Mouse (Mus musculus) ES-Bruce4 (cell line): ENCODE results near the gene Pard3. TPM values are rescaled to one million over a fixed set of nuclear protein-coding genes. Genes with fewer than 3 reads are reported as not detected.

Source experiments
- H3K27ac ChIP-seq: 2 replicates; pipeline ENCODE4 v1.5.1; 2012; ENCODE audit warnings: low read length, inconsistent platforms; ENCODE audit not compliant: insufficient read depth
- H3K27me3 ChIP-seq: 2 replicates; pipeline ENCODE4 v1.6.1; 2012; ENCODE audit warnings: mild to moderate bottlenecking, low read length, inconsistent platforms; ENCODE audit not compliant: control insufficient read depth, poor library complexity, insufficient read depth, severe bottlenecking
- H3K36me3 ChIP-seq: 2 replicates; pipeline ENCODE4 v1.6.1; 2012; ENCODE audit warnings: inconsistent platforms, mild to moderate bottlenecking, low read length, moderate library complexity; ENCODE audit not compliant: control insufficient read depth, poor library complexity, insufficient read depth, severe bottlenecking
- H3K4me1 ChIP-seq: one replicate; pipeline ENCODE4 v1.8.1; 2011; ENCODE audit warnings: low read length; ENCODE audit not compliant: control insufficient read depth, insufficient read depth
- H3K4me3 ChIP-seq: 2 replicates; pipeline ENCODE4 v1.5.1; 2011; ENCODE audit warnings: low read depth, mild to moderate bottlenecking, low read length
- H3K9ac ChIP-seq: 2 replicates; pipeline ENCODE4 v1.6.1; 2012; ENCODE audit warnings: low read depth, mild to moderate bottlenecking, inconsistent platforms; ENCODE audit not compliant: poor library complexity, severe bottlenecking
- H3K9me3 ChIP-seq: replicated peaks from 2 replicates; pipeline ENCODE4 v1.6.1; 2012; ENCODE audit warnings: mild to moderate bottlenecking, low read length, inconsistent platforms; ENCODE audit not compliant: control insufficient read depth, poor library complexity, insufficient read depth, severe bottlenecking
- CTCF ChIP-seq: IDR thresholded peaks from one replicate; pipeline ENCODE4 v1.8.1; 2011; ENCODE audit warnings: low read depth, low read length
- EP300 ChIP-seq: IDR thresholded peaks from 2 replicates; pipeline ENCODE4 v1.6.1; 2011; ENCODE audit warnings: low read depth, low read length; ENCODE audit not compliant: insufficient read depth
- POLR2A ChIP-seq: IDR thresholded peaks from one replicate; pipeline ENCODE4 v1.8.1; 2011; ENCODE audit warnings: low read length; ENCODE audit not compliant: insufficient read depth
- polyA plus RNA-seq: library from polyadenylated mRNA; stranded (reverse); fragments of >200 nt; gene quantifications from 2 replicates; pipeline ENCODE4 v1.2.4, GENCODE M21; 2011; ENCODE audit warnings: low read depth; ENCODE audit not compliant: missing spikeins, insufficient read depth, insufficient read length

The Pard3 gene
- polyA plus RNA-seq, 1 experiment: 38.0 TPM

DNA sequence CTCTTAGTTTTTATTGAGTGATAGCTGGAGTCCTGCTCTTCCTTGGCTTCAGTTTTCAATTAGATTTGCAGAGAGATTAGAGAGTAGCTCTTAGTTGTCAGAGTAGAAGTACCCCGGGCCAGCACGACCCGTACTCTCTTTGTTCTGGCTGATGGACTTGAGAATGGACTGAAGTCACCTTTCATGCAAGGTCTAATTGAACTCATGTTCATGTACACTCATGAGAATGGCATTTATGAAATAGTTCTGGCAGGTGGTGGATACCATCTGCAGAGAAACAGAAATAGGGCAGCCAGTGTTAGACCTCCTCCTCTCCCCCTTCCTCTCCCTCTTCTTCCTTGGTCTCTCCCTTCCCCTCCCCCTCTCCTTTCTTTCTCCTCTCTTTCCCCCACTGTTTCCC lies 158.7 kb downstream of the Pard3 start:
- no peak overlapping the region for H3K27ac ChIP-seq
- no peaks in the 10 kb centered on the region for H3K36me3 ChIP-seq
- TF ChIP-seq EP300 (no peak), CTCF (no peak), POLR2A (no peak)
- H3K9ac ChIP-seq: no peak overlapping the region
- no peaks in the 10 kb centered on the region for H3K9me3 ChIP-seq
- H3K4me3 ChIP-seq: no peak overlapping the region
- no peaks in the 10 kb centered on the region for H3K4me1 ChIP-seq
- H3K27me3 ChIP-seq: no peaks in the 10 kb centered on the region

DNA sequence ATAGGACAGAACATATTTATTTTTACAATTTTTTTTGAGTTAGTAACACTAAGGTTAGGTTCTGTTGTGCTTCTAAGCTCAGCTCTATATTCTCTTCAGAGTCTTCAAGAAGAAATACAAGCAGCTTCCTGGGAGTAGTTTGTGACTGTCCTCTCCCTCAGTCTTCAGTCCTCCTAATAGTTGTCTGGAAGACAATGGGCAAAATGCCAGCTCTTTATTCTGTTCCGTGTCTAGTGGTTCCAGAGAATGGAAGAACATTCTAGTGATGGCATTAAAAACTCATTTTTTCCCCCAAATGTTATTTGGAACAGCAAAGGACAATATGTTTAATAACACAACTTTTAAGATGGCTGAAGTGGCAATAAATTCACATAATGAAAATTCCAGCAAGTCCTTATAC lies 163.3 kb downstream of the Pard3 start:
- H3K9me3 ChIP-seq: no peaks in the 10 kb centered on the region
- no peaks in the 10 kb centered on the region for H3K36me3 ChIP-seq
- no peaks in the 10 kb centered on the region for H3K4me1 ChIP-seq
- no peak overlapping the region for H3K9ac ChIP-seq
- H3K27ac ChIP-seq: no peak overlapping the region
- H3K27me3 ChIP-seq: no peaks in the 10 kb centered on the region
- no peak for TF ChIP-seq EP300
- no peak for TF ChIP-seq POLR2A
- no peak for TF ChIP-seq CTCF
- H3K4me3 ChIP-seq: no peak overlapping the region

DNA sequence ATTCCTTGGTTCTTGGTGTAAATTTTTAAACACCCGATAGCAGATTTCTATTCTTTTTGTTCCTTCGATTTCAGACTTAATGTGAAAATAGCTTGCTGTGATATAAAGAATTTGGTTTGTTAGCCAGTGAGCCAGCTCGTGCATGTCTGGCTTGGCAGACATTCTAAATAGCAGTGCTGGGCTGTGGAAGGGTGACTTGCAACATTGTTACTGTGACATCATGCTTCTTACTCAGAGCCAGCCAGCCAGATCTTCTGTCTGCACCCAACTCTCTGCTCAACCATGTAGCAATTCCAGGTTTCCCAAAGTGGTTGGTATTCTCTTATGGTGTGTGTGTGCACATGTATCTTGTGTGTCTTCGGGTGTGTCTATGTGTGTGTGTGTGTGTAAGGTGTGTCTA lies 163.7 kb downstream of the Pard3 start:
- Histone ChIP-seq H3K9ac (no peak overlapping the region), H3K4me1 (no peaks in the 10 kb centered on the region), H3K36me3 (no peaks in the 10 kb centered on the region), H3K9me3 (no peaks in the 10 kb centered on the region), H3K27me3 (no peaks in the 10 kb centered on the region), H3K4me3 (no peak overlapping the region), H3K27ac (no peak overlapping the region)
- TF ChIP-seq EP300: no peak
- no peak for TF ChIP-seq POLR2A
- no peak for TF ChIP-seq CTCF

DNA sequence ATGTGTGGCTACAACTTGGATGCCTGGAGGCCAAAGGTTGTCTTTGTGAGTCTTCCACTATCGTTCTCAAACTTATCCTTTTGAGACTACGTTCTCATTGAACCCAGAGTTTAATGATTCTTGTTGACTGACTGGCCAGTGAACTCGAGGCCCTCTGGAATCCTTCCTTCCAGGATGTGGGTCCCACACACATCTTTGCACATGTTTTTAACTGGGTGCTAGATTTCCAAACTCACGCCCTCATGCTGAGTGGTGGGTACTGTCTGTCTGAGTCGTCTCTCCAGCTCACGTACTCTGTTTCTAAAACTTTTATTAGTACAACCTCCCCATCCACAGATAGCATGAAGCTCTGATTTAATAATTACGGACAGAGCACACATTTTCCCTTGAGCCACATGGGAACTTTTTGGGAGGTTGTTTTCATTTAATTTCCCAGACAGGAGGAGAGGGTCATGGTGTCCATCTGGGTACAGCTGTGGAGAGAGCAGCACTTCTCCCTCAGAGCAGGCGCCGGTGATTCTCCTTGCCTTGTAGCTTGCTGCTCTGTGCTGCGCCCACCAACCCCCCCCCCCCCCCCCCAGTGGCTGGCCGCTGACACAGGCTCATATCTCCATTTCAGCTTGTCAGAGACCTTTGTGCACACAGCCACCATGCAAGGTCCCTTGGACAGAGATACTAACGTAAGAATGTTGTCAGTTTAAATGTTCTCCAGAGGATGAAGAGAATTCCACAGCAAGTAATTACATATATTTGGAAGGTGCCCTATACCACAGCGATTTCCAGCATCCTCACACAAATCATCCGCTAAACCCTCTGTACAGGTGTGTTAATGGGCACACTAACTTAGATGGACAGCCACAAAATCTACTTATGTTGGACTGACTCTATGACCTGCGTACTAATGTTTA lies 165.9 kb downstream of the Pard3 start:
- H3K27me3 ChIP-seq: no peaks in the 10 kb centered on the region
- H3K27ac ChIP-seq: no peak overlapping the region
- H3K36me3 ChIP-seq: no peaks in the 10 kb centered on the region
- TF ChIP-seq EP300 (no peak), CTCF (no peak), POLR2A (no peak)
- H3K9me3 ChIP-seq: no peaks in the 10 kb centered on the region
- H3K4me3 ChIP-seq: no peak overlapping the region
- H3K4me1 ChIP-seq: no peaks in the 10 kb centered on the region
- H3K9ac ChIP-seq: no peak overlapping the region

DNA sequence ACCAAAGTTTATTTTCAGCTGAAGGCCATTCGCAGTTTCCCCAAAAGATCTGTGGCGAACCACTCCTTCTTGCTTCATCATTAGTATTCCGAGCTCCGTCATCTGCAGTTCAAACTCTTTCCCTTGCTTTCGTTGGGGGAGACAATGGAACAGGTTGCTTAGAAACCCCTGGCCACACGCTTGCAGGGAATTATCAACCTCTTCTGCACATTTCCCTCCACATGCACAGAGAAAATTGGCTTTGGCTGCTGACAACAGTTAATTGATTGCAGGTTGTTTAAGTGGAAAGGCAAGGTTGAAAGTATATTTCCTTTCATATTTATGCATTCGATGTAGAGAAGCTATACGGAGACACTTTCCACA lies 166.5 kb downstream of the Pard3 start:
- H3K4me1 ChIP-seq: no peaks in the 10 kb centered on the region
- no peak overlapping the region for H3K9ac ChIP-seq
- no peaks in the 10 kb centered on the region for H3K9me3 ChIP-seq
- no peak overlapping the region for H3K27ac ChIP-seq
- H3K4me3 ChIP-seq: no peak overlapping the region
- H3K27me3 ChIP-seq: no peaks in the 10 kb centered on the region
- TF ChIP-seq EP300 (no peak), CTCF (no peak)
- H3K36me3 ChIP-seq: no peaks in the 10 kb centered on the region

DNA sequence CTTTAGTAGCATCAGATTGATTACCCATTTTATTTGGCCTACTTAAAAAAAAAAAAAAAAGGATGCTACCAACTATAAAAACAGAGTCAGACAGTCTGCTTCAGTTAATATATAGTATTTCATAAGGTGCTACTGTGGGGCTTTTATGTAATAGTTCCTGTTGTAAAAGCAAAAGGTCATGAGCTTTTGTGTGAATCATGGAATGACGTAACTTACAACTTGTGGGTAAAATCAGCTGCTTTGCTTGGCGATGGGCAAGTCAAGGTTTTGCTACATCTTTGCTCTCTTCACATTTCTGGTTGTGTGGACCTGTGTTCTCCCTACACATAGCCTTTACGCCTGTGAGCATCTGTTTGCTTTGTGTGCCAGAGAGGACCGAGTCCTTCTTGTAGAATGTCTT lies 179.7 kb downstream of the Pard3 start:
- Histone ChIP-seq H3K4me1 (no peaks in the 10 kb centered on the region), H3K9me3 (no peaks in the 10 kb centered on the region), H3K4me3 (no peak overlapping the region), H3K27ac (no peak overlapping the region), H3K9ac (no peak overlapping the region), H3K36me3 (no peaks in the 10 kb centered on the region), H3K27me3 (no peaks in the 10 kb centered on the region)
- TF ChIP-seq EP300: no peak
- TF ChIP-seq POLR2A: no peak
- TF ChIP-seq CTCF: no peak
